20 mouse cellular contexts compared by ENCODE assay signal in genomic region chr12:41081843-41082242, GRCm38 (mm10).
"Had no signal": no experiment of that assay in that cellular context is flagged by ENCODE, and none has a peak within 500 bp of the region (broad histone marks: within the 10 kb centered on the region; RNA-seq: fewer than 3 reads in every experiment).

No protein-coding gene starts in this region.

- H3K4me3 ChIP-seq: layer of hippocampus, adult 2 months; limb, embryonic 10.5 days; limb, embryonic 13.5 days; liver, embryonic 13.5 days; midbrain, embryonic 12.5 days; midbrain, embryonic 15.5 days; neural tube, embryonic 12.5 days; neural tube, embryonic 15.5 days; stomach, embryonic 15.5 days had no signal

- H3K9me3 ChIP-seq: limb, embryonic 10.5 days; liver, embryonic 13.5 days; midbrain, embryonic 12.5 days; midbrain, embryonic 15.5 days; neural tube, embryonic 12.5 days; stomach, embryonic 15.5 days had no signal

- H3K27ac ChIP-seq: layer of hippocampus, adult 2 months; limb, embryonic 10.5 days; limb, embryonic 13.5 days; liver, embryonic 13.5 days; macrophage; midbrain, embryonic 12.5 days; midbrain, embryonic 15.5 days; neural tube, embryonic 12.5 days; neural tube, embryonic 15.5 days; stomach, embryonic 15.5 days had no signal

- ATAC-seq: lung, postnatal 0 days; midbrain, embryonic 15.5 days had no signal

- DNase-seq: kidney, adult 18-20 months; kidney, postnatal 14 days; layer of hippocampus, adult 9-11 months; liver; liver, embryonic 13.5 days; lung, embryonic 14.5 days; right cerebral cortex, adult 18-20 months; right cerebral cortex, postnatal 14 days; right cerebral cortex, postnatal 4 days; thymus, postnatal 36 days had no signal

- H3K36me3 ChIP-seq: limb, embryonic 10.5 days; limb, embryonic 13.5 days; liver, embryonic 13.5 days; midbrain, embryonic 12.5 days; midbrain, embryonic 15.5 days; neural tube, embryonic 12.5 days; neural tube, embryonic 15.5 days; stomach, embryonic 15.5 days had no signal

- H3K4me2 ChIP-seq: limb, embryonic 13.5 days; liver, embryonic 13.5 days; lung, embryonic 14.5 days; midbrain, embryonic 12.5 days; midbrain, embryonic 15.5 days; neural tube, embryonic 12.5 days; neural tube, embryonic 15.5 days; stomach, embryonic 15.5 days had no signal

- H3K27me3 ChIP-seq: limb, embryonic 13.5 days; liver, embryonic 13.5 days; midbrain, embryonic 12.5 days; midbrain, embryonic 15.5 days; neural tube, embryonic 12.5 days; neural tube, embryonic 15.5 days; stomach, embryonic 15.5 days had no signal

- H3K4me1 ChIP-seq: limb, embryonic 10.5 days; midbrain, embryonic 12.5 days; midbrain, embryonic 15.5 days; neural tube, embryonic 12.5 days; neural tube, embryonic 15.5 days; stomach, embryonic 15.5 days had no signal

- H3K9ac ChIP-seq: limb, embryonic 13.5 days; liver, embryonic 13.5 days; lung, embryonic 14.5 days; midbrain, embryonic 12.5 days; midbrain, embryonic 15.5 days; neural tube, embryonic 12.5 days; neural tube, embryonic 15.5 days; stomach, embryonic 15.5 days had no signal
